Mouse (Mus musculus) G1E (cell line): ENCODE data around the gene Mycbp.

Experiments
- CTCF ChIP-seq: IDR thresholded peaks from 2 replicates; pipeline ENCODE4 v1.5.1; 2012; ENCODE audit warnings: low read depth, low read length, inconsistent platforms, mixed read lengths
- POLR2AphosphoS5 ChIP-seq: IDR thresholded peaks from 2 replicates; pipeline ENCODE4 v1.6.1; 2012; ENCODE audit warnings: low read depth, low read length, inconsistent platforms; ENCODE audit not compliant: insufficient replicate concordance

- TF ChIP-seq POLR2AphosphoS5 (no peak), CTCF (no peak)
These were observed 52.8 kb downstream of the Mycbp start for GRCm38 (mm10) chr4:123957492-123957808.
